Mouse (Mus musculus) cortical plate, adult 2 months (tissue): ENCODE data around the gene Ppia. TPM values are rescaled to one million over a fixed set of nuclear protein-coding genes. Genes with fewer than 3 reads are reported as not detected.
"Not testable (repeated sequence)": the region's sequence is repeated elsewhere in the genome, so short reads cannot be mapped to it uniquely, and the experiment has no call there.

ENCODE experiments used
- H3K27ac ChIP-seq: fragments of 200-500 bp; 2 replicates; pipeline ENCODE4 v1.5.1; 2012; ENCODE audit warnings: low read length, control low read depth, inconsistent platforms; ENCODE audit not compliant: insufficient read depth
- H3K4me1 ChIP-seq: fragments of 200-500 bp; 2 replicates; pipeline ENCODE4 v1.6.1; 2011; ENCODE audit warnings: low read length; ENCODE audit not compliant: control insufficient read depth, insufficient read depth
- H3K4me3 ChIP-seq: fragments of 200-500 bp; 2 replicates; pipeline ENCODE4 v1.5.1; 2011; ENCODE audit warnings: mild to moderate bottlenecking, low read length, control low read depth; ENCODE audit not compliant: insufficient read depth
- CTCF ChIP-seq: fragments of 200-500 bp; IDR thresholded peaks from 2 replicates; pipeline ENCODE4 v1.5.1; 2011; ENCODE audit warnings: mild to moderate bottlenecking, control low read depth, low read length; ENCODE audit not compliant: insufficient read depth; ENCODE audit errors: extremely low read depth
- POLR2A ChIP-seq: fragments of 200-500 bp; IDR thresholded peaks from 2 replicates; pipeline ENCODE4 v1.6.1; 2011; ENCODE audit warnings: mild to moderate bottlenecking, low read length, control low read depth; ENCODE audit not compliant: insufficient read depth; ENCODE audit errors: extremely low read depth
- polyA plus RNA-seq: library from polyadenylated mRNA; depleted of rRNA; stranded (reverse); fragments of >200 nt; gene quantifications from 2 replicates; pipeline ENCODE4 v1.2.3, GENCODE M21; 2012; rRNA removed

The Ppia gene
- polyA plus RNA-seq = 2,439 and 2,636 TPM in 2 replicates

DNA sequence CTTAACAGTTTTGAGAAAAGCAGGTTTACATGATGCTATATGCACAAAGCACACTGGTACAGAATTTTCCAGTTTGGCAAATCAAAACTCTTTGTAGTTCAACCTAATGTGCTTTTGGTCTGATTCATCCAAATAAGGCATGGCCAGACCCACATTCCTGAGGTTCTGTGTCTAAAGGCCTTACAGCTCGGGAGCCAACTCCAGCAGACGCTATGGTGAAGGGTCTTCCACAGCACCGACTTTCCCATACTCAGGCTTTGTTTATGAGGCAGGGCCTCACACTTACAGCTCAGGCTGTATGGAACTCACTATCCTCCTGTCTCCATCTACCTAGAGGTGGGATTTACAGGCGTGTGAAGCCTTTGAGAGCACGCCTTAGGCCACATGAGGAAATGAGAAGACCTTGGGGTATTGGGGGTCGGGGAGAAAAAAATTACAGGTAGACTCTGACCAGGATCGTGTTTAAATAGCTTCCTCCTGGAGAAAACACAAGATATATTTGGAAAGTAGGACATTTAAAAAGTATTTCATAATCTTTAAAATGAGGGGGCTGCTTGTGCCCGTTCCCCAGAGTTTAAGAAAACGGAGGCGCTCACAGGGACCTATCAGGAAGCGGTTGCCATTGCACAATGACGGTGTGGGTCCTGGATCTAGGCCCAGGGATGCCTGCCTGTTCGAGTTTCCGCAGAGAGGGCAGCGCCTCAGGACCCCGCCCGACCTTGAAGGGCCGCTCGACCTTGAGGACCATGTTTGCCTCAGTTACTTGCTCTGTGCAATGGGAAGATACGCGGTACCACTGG, at the start of gene Ppia:
Gene Ppia, plus strand, starts transcription at position 693 of the 800 bp plus-strand sequence.
- Histone ChIP-seq H3K27ac (peak within 1 kb of the TSS; percentile 98), H3K4me1 (peaks cover 4% of the 10 kb centered on the region; the same call in 1 of the 2 replicates), H3K4me3 (peak within 1 kb of the TSS; percentile 56)
- TF ChIP-seq CTCF (no peak), POLR2A (no peak)

DNA sequence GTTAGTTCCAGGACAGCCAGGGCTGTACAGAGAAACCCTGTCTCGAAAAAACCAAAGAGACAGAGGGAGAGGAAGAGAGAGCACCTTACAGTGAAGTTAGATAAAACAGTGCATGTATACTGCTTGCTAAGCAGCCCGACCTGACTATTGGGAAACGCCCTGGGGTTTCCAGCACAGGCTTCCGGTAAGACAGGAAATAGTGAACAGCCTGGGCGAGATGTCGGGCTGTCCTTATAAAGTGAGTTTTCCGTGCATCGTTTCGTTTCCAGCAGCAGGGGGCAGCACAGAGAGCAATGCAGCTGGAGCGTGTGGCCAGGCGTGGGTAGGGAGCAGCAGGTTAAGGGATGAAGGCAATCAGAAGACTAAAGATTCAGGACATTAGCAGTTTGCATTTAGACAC, 49.4 kb upstream of the Ppia start:
- peak; percentile 76 for TF ChIP-seq CTCF
- TF ChIP-seq POLR2A = no peak
- Histone ChIP-seq H3K27ac (no peak overlapping the region), H3K4me3 (no peak overlapping the region), H3K4me1 (no peaks in the 10 kb centered on the region)

DNA sequence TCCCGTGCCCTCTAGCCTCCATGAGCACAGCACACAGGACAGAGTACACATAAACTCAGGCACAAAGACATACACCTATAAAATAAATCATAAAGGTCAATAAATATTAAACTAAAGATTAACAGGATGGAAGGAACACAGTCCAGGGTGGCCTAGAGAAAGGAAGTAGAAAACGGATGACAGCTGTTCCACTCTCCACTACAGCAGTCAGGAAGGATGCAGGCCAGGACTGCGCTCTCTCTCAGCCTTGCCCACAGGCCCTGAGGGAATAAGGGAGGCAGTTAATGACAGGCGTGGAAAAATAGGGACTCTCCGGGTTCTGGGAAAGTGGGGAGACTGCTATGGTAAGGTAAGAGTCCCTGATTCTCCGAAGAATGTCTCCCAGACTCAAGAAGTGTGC, 48.8 kb upstream of the Ppia start:
- Histone ChIP-seq H3K27ac (no peak overlapping the region), H3K4me1 (no peaks in the 10 kb centered on the region), H3K4me3 (no peak overlapping the region)
- TF ChIP-seq CTCF (no peak), POLR2A (no peak)

DNA sequence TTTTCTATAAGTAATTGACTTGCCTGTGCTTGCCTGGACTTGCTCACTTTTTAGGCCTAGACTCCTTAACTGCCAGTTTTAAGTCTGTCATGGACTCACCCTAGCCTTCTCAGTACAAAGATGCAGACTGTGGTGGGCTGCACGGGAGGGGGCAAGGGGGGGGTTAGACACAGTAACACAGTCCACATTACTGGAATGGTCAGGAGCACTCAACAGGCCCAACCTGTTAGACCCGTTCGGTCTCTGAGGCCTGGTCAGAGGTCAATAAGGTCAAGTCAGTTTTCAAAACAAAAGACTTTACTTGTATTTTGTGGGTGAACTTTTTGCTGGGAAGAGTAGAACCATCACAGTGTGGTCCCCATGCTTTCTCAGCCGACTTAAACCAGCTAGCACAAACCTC, 48.1 kb upstream of the Ppia start:
- no peak overlapping the region for H3K4me3 ChIP-seq
- no peaks in the 10 kb centered on the region for H3K4me1 ChIP-seq
- H3K27ac ChIP-seq = no peak overlapping the region
- TF ChIP-seq CTCF (no peak), POLR2A (no peak)

DNA sequence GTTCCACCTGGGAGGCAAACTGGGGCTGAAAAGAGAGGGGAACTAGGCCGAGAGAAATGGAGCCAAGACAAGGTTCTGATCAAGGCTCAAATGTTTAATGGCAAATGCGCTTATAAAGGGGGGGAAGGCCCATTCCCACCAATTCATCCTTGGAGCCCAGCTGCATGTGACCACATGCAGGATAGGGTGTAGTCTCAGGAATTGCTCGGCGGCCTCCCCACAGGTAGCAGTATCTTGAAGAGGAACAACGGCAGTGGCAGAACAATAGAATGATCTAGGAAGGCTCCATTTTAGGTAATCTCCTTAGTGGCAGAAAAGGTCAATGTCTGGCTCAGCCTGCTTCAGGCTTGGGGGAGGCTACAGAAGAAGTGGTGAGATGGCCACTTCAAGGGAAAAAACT, 47.3 kb upstream of the Ppia start:
- H3K4me3 ChIP-seq, H3K27ac ChIP-seq, H3K4me1 ChIP-seq: not testable (repeated sequence)

DNA sequence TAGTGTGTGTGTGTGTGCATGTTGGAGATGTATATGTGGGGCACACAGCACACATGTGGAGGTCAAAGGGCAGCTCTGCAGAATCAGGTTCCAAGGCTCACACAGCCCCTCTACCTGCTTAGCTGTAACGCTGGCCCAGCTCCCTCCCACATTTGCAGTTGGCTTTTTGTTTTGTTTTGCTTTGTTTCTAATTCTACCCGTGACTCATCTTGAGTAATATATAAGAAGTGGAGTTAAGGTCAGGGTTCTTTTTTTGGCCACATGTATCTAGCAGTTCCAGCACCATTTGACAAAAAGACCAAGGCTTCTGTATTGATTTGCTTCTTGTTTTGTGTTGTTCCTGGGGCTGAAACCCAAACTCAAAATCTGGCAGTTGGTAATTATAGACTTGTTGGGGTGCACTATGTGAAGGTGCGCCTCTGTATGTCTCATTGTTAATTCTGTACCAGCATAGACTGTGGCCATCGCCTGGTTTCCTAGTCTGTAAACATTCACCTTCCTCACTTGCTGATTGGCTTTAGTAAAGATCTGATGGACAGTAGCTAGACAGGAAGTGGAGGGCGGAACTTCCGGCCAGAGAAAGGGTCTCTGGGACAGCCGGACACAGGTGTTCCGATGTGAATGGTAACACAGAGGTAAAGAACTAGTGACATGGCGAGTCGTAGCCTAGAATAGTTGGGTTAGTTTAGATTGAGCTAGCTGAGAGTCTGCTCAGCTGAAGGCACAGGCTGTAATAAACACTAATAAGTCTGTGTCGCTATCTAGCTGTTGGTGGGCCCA, 43.7 kb upstream of the Ppia start:
- no peak for TF ChIP-seq POLR2A
- TF ChIP-seq CTCF = no peak
- Histone ChIP-seq H3K27ac (no peak overlapping the region), H3K4me3 (no peak overlapping the region), H3K4me1 (no peaks in the 10 kb centered on the region)

DNA sequence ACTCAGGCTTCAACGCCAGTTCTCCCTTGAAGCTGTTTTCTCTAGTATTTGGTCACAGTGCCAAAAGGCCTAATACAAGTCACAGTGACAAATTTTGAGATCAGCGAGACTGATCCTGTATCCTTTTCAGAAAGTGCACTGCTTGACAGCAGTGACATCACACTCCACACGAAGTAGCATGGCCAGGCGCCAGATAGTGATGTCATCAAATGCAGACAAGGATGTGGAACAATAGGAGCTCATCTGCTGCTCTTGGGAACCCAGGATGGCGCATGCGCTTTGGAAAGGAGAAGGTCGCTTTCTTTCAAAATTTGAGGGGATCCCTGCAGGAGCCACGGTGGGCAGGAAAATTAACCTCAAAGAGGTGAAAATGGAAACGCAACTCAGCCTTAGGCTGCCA, 42.5 kb upstream of the Ppia start:
- no peak for TF ChIP-seq POLR2A
- TF ChIP-seq CTCF = no peak
- Histone ChIP-seq H3K4me1 (no peaks in the 10 kb centered on the region), H3K4me3 (no peak overlapping the region), H3K27ac (no peak overlapping the region)

DNA sequence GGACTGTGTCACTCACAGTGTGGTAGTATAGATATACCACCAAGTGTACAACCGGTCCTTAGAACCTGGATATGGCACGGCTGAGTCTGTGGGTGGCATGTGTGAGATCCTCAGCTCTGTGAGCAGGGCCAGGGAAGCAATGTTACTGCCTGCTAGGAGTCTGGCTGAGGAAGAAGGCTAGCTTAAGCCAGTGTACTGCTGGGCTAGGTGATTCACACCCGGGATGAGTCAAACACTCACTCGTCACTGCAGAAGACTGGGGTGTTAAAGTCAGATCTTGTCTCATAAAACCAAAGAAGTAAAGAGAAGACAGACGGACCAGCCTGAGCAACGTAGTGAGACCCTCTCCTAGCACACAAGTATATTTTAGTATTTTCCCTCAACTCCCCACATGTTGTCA, 34.3 kb upstream of the Ppia start:
- TF ChIP-seq CTCF (no peak), POLR2A (no peak)
- Histone ChIP-seq H3K4me1 (no peaks in the 10 kb centered on the region), H3K27ac (no peak overlapping the region), H3K4me3 (no peak overlapping the region)

DNA sequence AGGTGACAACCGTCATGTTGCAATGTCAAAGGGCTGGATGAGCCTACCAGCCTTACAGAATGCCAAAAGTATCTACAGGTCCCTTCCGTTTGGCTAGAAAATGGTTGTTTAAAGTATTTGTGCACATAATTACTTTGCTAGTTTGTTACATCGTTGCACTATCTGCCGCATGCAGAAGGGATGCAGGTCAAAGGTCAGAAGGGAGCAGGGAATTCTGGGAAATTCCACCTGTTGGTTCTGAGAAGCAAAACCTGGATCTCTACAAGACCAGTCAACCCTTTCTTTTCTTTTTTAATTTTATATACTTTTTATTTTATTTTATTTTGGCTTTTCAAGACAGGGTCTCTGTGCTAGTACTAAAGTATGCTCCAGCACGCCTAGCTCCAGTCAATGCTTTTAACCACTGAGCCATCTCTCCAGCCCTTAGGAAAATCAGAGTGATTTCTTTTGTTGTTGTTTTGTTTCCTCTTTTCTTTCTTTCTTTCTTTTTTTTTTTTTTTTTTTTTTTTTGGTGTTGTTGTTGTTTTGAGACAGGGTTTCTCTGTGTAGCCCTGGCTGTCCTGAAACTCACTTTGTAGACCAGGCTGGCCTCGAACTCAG, 27.0 kb upstream of the Ppia start:
- peak overlapping the region; percentile 98; the same call in 1 of the 2 replicates for H3K4me3 ChIP-seq
- TF ChIP-seq CTCF = no peak
- TF ChIP-seq POLR2A = no peak
- peak overlapping the region; percentile 62; the same call in 1 of the 2 replicates for H3K27ac ChIP-seq
- peaks cover 9% of the 10 kb centered on the region for H3K4me1 ChIP-seq
